Mouse (Mus musculus) gonadal fat pad, adult 2 months (tissue): ENCODE data around the gene Zfp26. TPM values are rescaled to one million over a fixed set of nuclear protein-coding genes. Genes with fewer than 3 reads are reported as not detected.

Source experiments
- DNase-seq: peaks from one replicate; pipeline ENCODE4 v3.0.0-alpha.2; 2012; ENCODE audit warnings: low read depth
- polyA plus RNA-seq: library from polyadenylated mRNA; depleted of rRNA; stranded (reverse); fragments of >200 nt; gene quantifications from 2 replicates; pipeline ENCODE4 v1.2.3, GENCODE M21; 2012; rRNA removed

The Zfp26 gene
- 3.8 and 4.0 TPM in 2 replicates for polyA plus RNA-seq

- DNase-seq: peak; percentile 45
Measured at GRCm38 (mm10) chr9:20459377-20460317, at the start of gene Zfp26. Zfp26 (minus strand) TSS chr9:20460162.

- DNase-seq: no peak
Measured at GRCm38 (mm10) chr9:20509676-20510075, 49.7 kb upstream of the Zfp26 start.

- no peak for DNase-seq
Measured at GRCm38 (mm10) chr9:20504801-20505200, 44.8 kb upstream of the Zfp26 start.

- DNase-seq: no peak
Measured at GRCm38 (mm10) chr9:20493281-20493680, 33.3 kb upstream of the Zfp26 start.

- no peak for DNase-seq
Measured at GRCm38 (mm10) chr9:20492527-20493233, 32.7 kb upstream of the Zfp26 start, which contains the start of gene Zfp426. Zfp426 (minus strand) TSS chr9:20492746.

- DNase-seq: no peak
Measured at GRCm38 (mm10) chr9:20491858-20492526, 32.0 kb upstream of the Zfp26 start.

GRCm38 (mm10) chr9:20489536-20489935 is 29.6 kb upstream of the Zfp26 start:
- no peak for DNase-seq

GRCm38 (mm10) chr9:20479396-20479795 is 19.4 kb upstream of the Zfp26 start:
- no peak for DNase-seq

- no peak for DNase-seq
Measured at GRCm38 (mm10) chr9:20476632-20477031, 16.7 kb upstream of the Zfp26 start.

GRCm38 (mm10) chr9:20466761-20467442 is 6.9 kb upstream of the Zfp26 start:
- DNase-seq: no peak

- no peak for DNase-seq
Measured at GRCm38 (mm10) chr9:20453647-20454046, 6.3 kb downstream of the Zfp26 start.

- no peak for DNase-seq
Measured at GRCm38 (mm10) chr9:20451493-20451892, 8.5 kb downstream of the Zfp26 start.

- DNase-seq: no peak
Measured at GRCm38 (mm10) chr9:20443183-20443783, 16.7 kb downstream of the Zfp26 start.

GRCm38 (mm10) chr9:20430004-20430403 is 30.0 kb downstream of the Zfp26 start:
- no peak for DNase-seq

- DNase-seq: no peak
Measured at GRCm38 (mm10) chr9:20411460-20411859, 48.5 kb downstream of the Zfp26 start.

GRCm38 (mm10) chr9:20409319-20409718 is 50.6 kb downstream of the Zfp26 start:
- DNase-seq: no peak

GRCm38 (mm10) chr9:20385343-20385703 is 74.6 kb downstream of the Zfp26 start:
- no peak for DNase-seq

- peak; percentile 30 for DNase-seq
Measured at GRCm38 (mm10) chr9:20384532-20385342, 75.2 kb downstream of the Zfp26 start, which contains the start of gene Zfp560. Zfp560 (minus strand) TSS chr9:20385177.

- DNase-seq: no peak
Measured at GRCm38 (mm10) chr9:20383659-20384058, 76.3 kb downstream of the Zfp26 start.
